Mouse (Mus musculus) right cerebral cortex, postnatal 14 days (tissue): Measurements from ENCODE around the gene Tmem184c.

Experiments
- DNase-seq: peaks from one replicate; pipeline ENCODE4 v3.0.0; 2022

The Tmem184c gene

GRCm38 (mm10) chr8:77610374-77610969 lies at the start of gene Tmem184c:
TSS of gene Tmem184c (minus strand) at chr8:77610698.
- peak; percentile 95 for DNase-seq

- no peak for DNase-seq
Measured at GRCm38 (mm10) chr8:77659534-77660080, 49.1 kb upstream of the Tmem184c start.

- DNase-seq: no peak
Measured at GRCm38 (mm10) chr8:77658356-77658755, 47.9 kb upstream of the Tmem184c start.

GRCm38 (mm10) chr8:77650646-77651190 lies 40.2 kb upstream of the Tmem184c start:
- no peak for DNase-seq

- DNase-seq: no peak
Measured at GRCm38 (mm10) chr8:77640093-77640839, 29.8 kb upstream of the Tmem184c start.

- no peak for DNase-seq
Measured at GRCm38 (mm10) chr8:77637593-77637992, 27.1 kb upstream of the Tmem184c start.

GRCm38 (mm10) chr8:77634035-77634434 lies 23.5 kb upstream of the Tmem184c start:
- no peak for DNase-seq

- no peak for DNase-seq
Measured at GRCm38 (mm10) chr8:77633211-77633610, 22.7 kb upstream of the Tmem184c start.

- DNase-seq: no peak
Measured at GRCm38 (mm10) chr8:77630691-77631090, 20.2 kb upstream of the Tmem184c start.

- peak; percentile 90 for DNase-seq
Measured at GRCm38 (mm10) chr8:77629858-77630537, 19.5 kb upstream of the Tmem184c start.

- DNase-seq: no peak
Measured at GRCm38 (mm10) chr8:77623677-77624209, 13.2 kb upstream of the Tmem184c start.

- DNase-seq: peak; percentile 20
Measured at GRCm38 (mm10) chr8:77617916-77618315, 7.4 kb upstream of the Tmem184c start.

- no peak for DNase-seq
Measured at GRCm38 (mm10) chr8:77609621-77610020, 877 bp downstream of the Tmem184c start.

- DNase-seq: no peak
Measured at GRCm38 (mm10) chr8:77584174-77584573, 26.3 kb downstream of the Tmem184c start.

- DNase-seq: no peak
Measured at GRCm38 (mm10) chr8:77577674-77578073, 32.8 kb downstream of the Tmem184c start.

GRCm38 (mm10) chr8:77574229-77574628 lies 36.3 kb downstream of the Tmem184c start:
- DNase-seq: no peak

- DNase-seq: no peak
Measured at GRCm38 (mm10) chr8:77561441-77561840, 49.1 kb downstream of the Tmem184c start.

GRCm38 (mm10) chr8:77552491-77552890 lies 58.0 kb downstream of the Tmem184c start:
- DNase-seq: no peak

- DNase-seq: no peak
Measured at GRCm38 (mm10) chr8:77549881-77550580, 60.5 kb downstream of the Tmem184c start.

- peak; percentile 93 for DNase-seq
Measured at GRCm38 (mm10) chr8:77549121-77549706, 61.3 kb downstream of the Tmem184c start, which contains the start of gene Prmt9. TSS of gene Prmt9 (plus strand) at chr8:77549397.
